Mouse (Mus musculus) adrenal gland, postnatal 36 days (tissue): Measurements from ENCODE around the gene Usp48. TPM values are rescaled to one million over a fixed set of nuclear protein-coding genes. Genes with fewer than 3 reads are reported as not detected.
A peak's percentile ranks its signal among the peaks of the same experiment; 100 is the strongest.

ENCODE experiments used
- DNase-seq, 2 experiments: peaks; one replicate each; pipeline ENCODE4 v3.0.0; 2021; ENCODE audit warnings: mixed read lengths in 1 of 2
- total RNA-seq, 2 experiments: library from RNA; stranded (reverse); gene quantifications; 2 replicates each; pipeline ENCODE4 v1.2.3; 2021

Gene Usp48
- total RNA-seq, 2 experiments from 2014 or later: 100 to 116 TPM

DNA sequence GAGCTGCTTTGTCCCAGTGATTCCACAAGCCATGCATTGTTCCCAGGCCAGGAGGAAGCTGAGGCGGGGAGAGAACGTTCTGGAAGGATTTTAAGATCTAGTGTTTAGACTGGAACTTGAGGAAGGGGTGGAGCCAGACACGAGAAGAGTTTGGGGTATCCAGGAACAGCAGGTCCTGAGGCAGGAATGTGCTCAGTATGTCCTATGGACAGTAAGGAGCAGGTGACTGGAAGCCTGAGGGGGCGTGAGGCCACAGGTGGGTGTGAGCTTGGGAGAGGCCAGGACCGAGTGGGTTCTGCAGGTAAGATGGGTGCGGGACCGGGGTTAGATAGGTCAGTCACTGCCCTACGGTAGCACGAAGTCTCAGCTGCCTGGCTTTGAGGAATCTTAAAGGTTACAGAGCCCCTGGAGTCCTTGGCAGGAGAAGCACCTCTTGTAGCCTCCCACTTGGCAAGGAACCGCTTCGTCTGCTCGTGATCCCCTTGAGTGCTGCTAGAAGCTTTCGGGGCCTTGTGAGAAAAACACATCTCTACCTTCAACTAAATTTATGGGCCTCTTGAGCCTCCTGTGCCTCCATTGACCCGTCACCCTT lies 93.8 kb downstream of the Usp48 start:
- DNase-seq: no peak

GRCm38 (mm10) chr4:137692107-137692902 lies 98.8 kb downstream of the Usp48 start:
- DNase-seq: no peak

DNA sequence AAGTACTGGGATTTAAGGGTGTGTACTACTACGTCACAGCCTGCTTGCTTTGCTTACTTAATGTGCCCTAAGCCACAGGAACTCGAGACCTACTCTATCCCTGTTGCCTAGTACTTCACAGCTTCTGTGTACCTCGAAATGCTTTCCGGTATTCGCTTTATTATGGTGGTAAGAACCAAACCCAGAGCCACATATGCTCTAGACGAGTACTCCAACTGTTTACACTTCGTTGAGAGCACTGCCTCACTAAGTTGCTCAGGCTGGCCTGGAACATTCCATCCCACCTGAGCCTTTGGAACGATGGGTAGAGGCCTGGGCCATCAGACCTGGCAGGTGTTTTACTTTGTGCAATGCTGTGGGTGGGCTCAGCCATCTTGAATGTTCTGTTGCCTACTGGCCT lies 101.7 kb downstream of the Usp48 start:
- no peak for DNase-seq

GRCm38 (mm10) chr4:137695900-137696299 lies 102.3 kb downstream of the Usp48 start:
- DNase-seq: peak in 1 of 2 experiments; percentile 53

GRCm38 (mm10) chr4:137697156-137697885 lies 103.8 kb downstream of the Usp48 start:
- DNase-seq: no peak

DNA sequence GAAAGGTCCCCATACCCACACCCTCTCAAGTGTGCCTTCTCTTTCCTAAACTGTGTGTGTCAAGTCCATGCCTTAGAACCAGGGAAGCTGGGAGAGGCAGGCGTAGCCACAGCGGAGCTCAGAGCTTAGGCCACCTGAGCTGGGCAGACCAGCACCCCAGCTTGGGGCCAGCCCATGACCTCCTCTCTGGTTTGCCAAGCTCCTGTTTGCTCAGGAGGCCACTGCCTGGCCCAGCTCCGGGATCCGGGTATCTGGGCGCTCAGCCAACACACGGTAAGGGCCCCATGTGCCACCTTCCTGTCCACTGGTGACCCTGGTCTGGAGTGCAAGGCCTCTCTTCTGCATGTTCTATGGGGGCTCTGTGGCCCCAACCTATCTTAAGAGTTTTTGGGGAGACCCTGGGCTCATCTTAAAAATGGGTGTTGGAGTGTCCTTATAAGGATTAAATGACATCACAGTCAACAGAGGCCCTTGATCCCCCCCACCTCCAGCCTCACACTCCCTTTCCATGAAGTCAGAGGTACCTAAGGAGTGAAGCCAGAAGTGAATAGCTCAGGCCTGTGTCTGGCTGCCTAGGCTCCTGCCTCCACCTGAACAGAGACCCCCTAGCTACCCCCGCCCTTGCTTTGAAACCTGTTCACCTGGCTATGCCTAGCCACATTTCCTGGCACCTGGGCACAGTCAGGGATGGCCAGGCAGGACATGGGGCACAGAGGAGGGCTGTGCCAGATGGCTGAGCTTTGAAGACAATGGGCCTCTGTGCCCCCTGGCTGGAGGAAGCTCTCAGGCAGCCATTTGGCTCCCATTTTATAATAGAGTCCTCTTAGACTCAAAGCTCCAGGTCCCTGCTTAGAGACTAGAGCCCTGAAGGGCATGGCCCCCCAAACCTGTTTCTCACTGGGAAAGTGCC lies 104.8 kb downstream of the Usp48 start:
- DNase-seq: peak; percentile 44 to 62

DNA sequence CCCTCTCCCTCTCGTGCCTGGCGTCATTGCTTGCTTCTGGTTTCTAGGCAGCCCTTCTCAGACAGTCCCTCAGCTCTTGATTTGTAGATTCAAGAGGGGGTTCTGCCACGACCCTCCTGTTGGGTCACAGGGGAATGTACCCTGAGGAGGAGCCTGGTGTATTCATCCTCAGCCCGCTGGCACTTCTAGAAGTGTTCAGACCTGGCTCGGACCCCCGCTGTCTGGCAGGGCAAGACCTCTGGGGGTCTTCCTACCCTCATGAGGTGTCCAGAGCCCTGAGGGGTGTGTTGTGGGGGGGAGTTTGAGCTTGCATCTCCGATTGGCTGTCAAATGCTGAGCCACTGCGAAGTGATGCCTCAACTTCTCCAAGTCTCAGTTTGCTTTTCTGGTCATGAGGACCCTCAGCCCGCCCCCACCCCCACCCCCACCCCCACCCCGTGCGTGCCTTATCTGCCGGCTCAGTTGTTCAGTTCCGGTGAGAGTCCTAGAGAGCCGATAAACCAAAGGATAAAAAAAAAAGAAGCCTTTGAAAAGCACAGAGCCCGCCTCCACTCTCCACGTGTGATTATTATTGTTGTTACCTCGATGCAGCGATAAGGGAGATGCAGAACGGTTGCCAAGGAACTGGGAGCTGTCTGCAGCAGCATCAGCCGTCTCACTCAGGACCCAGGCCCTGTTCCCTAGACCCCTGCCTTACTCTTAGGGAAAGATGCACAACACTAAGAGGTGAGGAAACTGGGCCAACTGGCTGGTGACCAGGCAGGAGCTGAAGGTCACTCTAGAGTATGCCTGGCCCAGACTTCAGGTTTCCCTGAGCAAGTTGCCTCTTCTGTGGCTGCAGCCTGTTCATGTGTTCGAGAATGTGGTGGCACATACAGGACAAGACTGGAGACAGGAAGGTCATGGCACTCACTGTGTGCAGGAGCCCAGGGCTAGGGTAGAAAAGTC lies 106.0 kb downstream of the Usp48 start:
- DNase-seq: peak; percentile 68 to 73

GRCm38 (mm10) chr4:137700960-137701359 lies 107.4 kb downstream of the Usp48 start:
- no peak for DNase-seq

GRCm38 (mm10) chr4:137703077-137703476 lies 109.5 kb downstream of the Usp48 start:
- no peak for DNase-seq

GRCm38 (mm10) chr4:137704561-137704960 lies 111.0 kb downstream of the Usp48 start:
- peak; percentile 44 to 66 for DNase-seq

DNA sequence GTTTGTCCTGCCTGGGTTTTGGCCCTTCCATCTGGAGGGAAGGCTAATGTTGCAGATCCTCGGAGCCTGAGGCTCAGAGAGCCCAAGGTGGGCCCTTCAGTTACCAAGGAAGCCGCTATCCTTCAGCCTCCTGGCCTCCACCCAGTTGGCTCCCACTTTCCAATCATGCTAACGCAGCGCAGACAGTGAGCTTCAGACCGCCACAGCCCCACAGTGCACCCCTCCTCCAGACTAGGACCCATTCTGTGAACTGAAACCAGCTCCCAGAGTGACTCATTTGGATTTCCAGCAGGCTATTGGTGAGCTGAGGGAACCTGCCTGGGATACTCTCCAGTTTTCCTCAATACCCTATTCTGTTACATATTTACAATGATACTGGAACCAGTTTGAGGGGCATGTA lies 111.8 kb downstream of the Usp48 start:
- no peak for DNase-seq

GRCm38 (mm10) chr4:137706510-137706909 lies 113.0 kb downstream of the Usp48 start:
- no peak for DNase-seq

GRCm38 (mm10) chr4:137707216-137707990 lies 113.8 kb downstream of the Usp48 start:
- DNase-seq: peak; percentile 94 to 98

Other genes starting within 250 kb of the Usp48 start
- gene Cdc42, start 236.0 kb upstream of the Usp48 start, total RNA-seq: 100 to 1,000 TPM; 436 to 446 TPM
- gene Cela3a, start 184.0 kb upstream of the Usp48 start, total RNA-seq: not detected
- not detected for gene Cela3b, start 163.2 kb upstream of the Usp48 start, total RNA-seq
- gene 1700013G24Rik, start 140.5 kb upstream of the Usp48 start, total RNA-seq: not detected
- 100 to 1,000 TPM; 141 to 263 TPM for gene Hspg2, start 125.0 kb upstream of the Usp48 start, total RNA-seq
- not detected for gene Ldlrad2, start 19.2 kb upstream of the Usp48 start, total RNA-seq
- 100 to 1,000 TPM; 102 to 123 TPM for gene Rap1gap, start 71.0 kb downstream of the Usp48 start, total RNA-seq
- 10 to 100 TPM in 1 of 2 experiments, 1 to 10 TPM in 1; 4.4 to 55.1 TPM for gene Alpl, start 202.6 kb downstream of the Usp48 start, total RNA-seq